Mouse (Mus musculus) liver, postnatal 0 days (tissue): ENCODE results near the gene Synm. TPM values are rescaled to one million over a fixed set of nuclear protein-coding genes. Genes with fewer than 3 reads are reported as not detected.

Source experiments
- ATAC-seq: fragments of 200-750 bp; cut with Nextera tagmentation; 2 replicates; pipeline ENCODE4 v1.8.0; 2017; ENCODE audit warnings: mild to moderate bottlenecking, moderate library complexity
- DNase-seq: peaks from one replicate; pipeline ENCODE4 v3.0.0-alpha.2; 2016
- H3K27ac ChIP-seq: fragments of 300-500 bp; sonication (generic); 2 replicates; pipeline ENCODE4 v1.5.1; 2014; ENCODE audit warnings: antibody characterized with exemption, moderate library complexity, mild to moderate bottlenecking, low read depth
- H3K27me3 ChIP-seq: fragments of 300-500 bp; sonication (generic); 2 replicates; pipeline ENCODE4 v1.6.1; 2014; ENCODE audit warnings: low read length, control low read depth, mixed read lengths; ENCODE audit not compliant: insufficient read depth
- H3K36me3 ChIP-seq: fragments of 300-500 bp; sonication (generic); replicated peaks from 2 replicates; pipeline ENCODE4 v1.6.1; 2014; ENCODE audit warnings: mild to moderate bottlenecking, control low read depth, low read length, moderate library complexity, mixed read lengths; ENCODE audit not compliant: insufficient read depth
- H3K4me1 ChIP-seq: fragments of 300-500 bp; sonication (generic); 2 replicates; pipeline ENCODE4 v1.6.1; 2014; ENCODE audit warnings: antibody characterized with exemption, mild to moderate bottlenecking, control low read depth; ENCODE audit not compliant: insufficient read depth
- H3K4me2 ChIP-seq: fragments of 300-500 bp; sonication (generic); 2 replicates; pipeline ENCODE4 v1.6.1; 2014; ENCODE audit warnings: low read depth, mild to moderate bottlenecking, low read length, moderate library complexity, mixed read lengths
- H3K4me3 ChIP-seq: fragments of 300-500 bp; sonication (generic); 2 replicates; pipeline ENCODE4 v1.5.1; 2014; ENCODE audit warnings: low read depth, low read length
- H3K9ac ChIP-seq: fragments of 300-500 bp; sonication (generic); replicated peaks from 2 replicates; pipeline ENCODE4 v1.6.1; 2014; ENCODE audit warnings: mild to moderate bottlenecking, moderate library complexity
- H3K9me3 ChIP-seq: fragments of 300-500 bp; sonication (generic); 2 replicates; pipeline ENCODE4 v1.6.1; 2016; ENCODE audit warnings: mild to moderate bottlenecking, control low read depth, low read length, mixed read lengths
- CTCF ChIP-seq: sonication (generic); IDR thresholded peaks from 2 replicates; pipeline ENCODE4 v1.5.1; 2016; ENCODE audit warnings: antibody characterized with exemption, low read depth
- EP300 ChIP-seq: IDR thresholded peaks from 2 replicates; pipeline ENCODE4 v1.6.1; 2016; ENCODE audit warnings: antibody characterized with exemption, low read depth, mild to moderate bottlenecking
- WGBS: fragments of 180-500 bp; shearing (Covaris S2); extraction: QIAGEN DNeasy Blood & Tissue Kit; methylation state at CpG from one replicate; pipeline ENCODE4 v1.1.7; 2014; ENCODE audit not compliant: insufficient replicate concordance; 5-methylcytosine and 5-hydroxymethylcytosine counted together
- polyA plus RNA-seq: library from polyadenylated mRNA; unstranded; fragments of >200 nt; fragmentation: Nextera tagmentation; extraction: Ambion mirVana; gene quantifications from 2 replicates; pipeline ENCODE4 v1.2.1, GENCODE M21; 2015

Synm gene
- polyA plus RNA-seq, 1 experiment from 2014 or later: 0.09 TPM

GRCm38 (mm10) chr7:67724536-67724935 lies 35.0 kb downstream of the Synm start:
- 72% methylated on average over 4 of the region's 4 CpGs for WGBS
- no peak overlapping the region for H3K9ac ChIP-seq
- ATAC-seq: no peak
- H3K27ac ChIP-seq: no peak overlapping the region
- H3K4me3 ChIP-seq: no peak overlapping the region
- H3K36me3 ChIP-seq: peaks cover 5% of the 10 kb centered on the region; the same call in 1 of the 2 replicates
- no peak for DNase-seq
- no peaks in the 10 kb centered on the region for H3K9me3 ChIP-seq
- H3K4me1 ChIP-seq: no peaks in the 10 kb centered on the region
- H3K27me3 ChIP-seq: no peaks in the 10 kb centered on the region
- H3K4me2 ChIP-seq: no peak overlapping the region
- TF ChIP-seq CTCF (no peak), EP300 (no peak)

GRCm38 (mm10) chr7:67722163-67722562 lies 37.4 kb downstream of the Synm start:
- no peak for DNase-seq
- Histone ChIP-seq H3K4me1 (no peaks in the 10 kb centered on the region), H3K27ac (no peak overlapping the region), H3K4me2 (no peak overlapping the region), H3K4me3 (no peak overlapping the region), H3K36me3 (no peaks in the 10 kb centered on the region; the same call in 1 of the 2 replicates), H3K9ac (no peak overlapping the region), H3K27me3 (no peaks in the 10 kb centered on the region), H3K9me3 (no peaks in the 10 kb centered on the region)
- TF ChIP-seq EP300 (no peak), CTCF (no peak)
- no peak for ATAC-seq
- 65% methylated on average over 2 of the region's 2 CpGs for WGBS

GRCm38 (mm10) chr7:67718804-67719203 lies 40.7 kb downstream of the Synm start:
- no peaks in the 10 kb centered on the region for H3K27me3 ChIP-seq
- no peaks in the 10 kb centered on the region for H3K4me1 ChIP-seq
- no peak overlapping the region for H3K9ac ChIP-seq
- H3K36me3 ChIP-seq: peaks cover 5% of the 10 kb centered on the region; the same call in 1 of the 2 replicates
- TF ChIP-seq EP300 (no peak), CTCF (no peak)
- WGBS: 70% methylated on average over 8 of the region's 8 CpGs
- DNase-seq: no peak
- H3K9me3 ChIP-seq: no peaks in the 10 kb centered on the region
- H3K27ac ChIP-seq: no peak overlapping the region
- ATAC-seq: no peak
- no peak overlapping the region for H3K4me3 ChIP-seq
- H3K4me2 ChIP-seq: no peak overlapping the region

GRCm38 (mm10) chr7:67717520-67717919 lies 42.0 kb downstream of the Synm start:
- Histone ChIP-seq H3K27me3 (no peaks in the 10 kb centered on the region), H3K4me2 (no peak overlapping the region), H3K4me1 (no peaks in the 10 kb centered on the region), H3K4me3 (no peak overlapping the region), H3K36me3 (peaks cover 12% of the 10 kb centered on the region; the same call in 1 of the 2 replicates), H3K9me3 (no peaks in the 10 kb centered on the region), H3K27ac (no peak overlapping the region), H3K9ac (no peak overlapping the region)
- TF ChIP-seq CTCF (no peak), EP300 (no peak)
- no peak for DNase-seq
- 70% methylated on average over 3 of the region's 3 CpGs for WGBS
- no peak for ATAC-seq

GRCm38 (mm10) chr7:67716925-67717324 lies 42.6 kb downstream of the Synm start:
- TF ChIP-seq CTCF: no peak
- TF ChIP-seq EP300: no peak
- WGBS: 62% methylated on average over 10 of the region's 10 CpGs
- no peaks in the 10 kb centered on the region for H3K4me1 ChIP-seq
- H3K4me3 ChIP-seq: no peak overlapping the region
- DNase-seq: no peak
- peaks cover 12% of the 10 kb centered on the region; the same call in 1 of the 2 replicates for H3K36me3 ChIP-seq
- no peaks in the 10 kb centered on the region for H3K9me3 ChIP-seq
- no peaks in the 10 kb centered on the region for H3K27me3 ChIP-seq
- no peak overlapping the region for H3K4me2 ChIP-seq
- H3K9ac ChIP-seq: no peak overlapping the region
- no peak overlapping the region for H3K27ac ChIP-seq
- ATAC-seq: no peak

- Histone ChIP-seq H3K27me3 (no peaks in the 10 kb centered on the region), H3K36me3 (peaks cover 14% of the 10 kb centered on the region; the same call in 1 of the 2 replicates), H3K4me3 (no peak overlapping the region), H3K9me3 (no peaks in the 10 kb centered on the region), H3K4me1 (no peaks in the 10 kb centered on the region), H3K4me2 (no peak overlapping the region), H3K9ac (no peak overlapping the region), H3K27ac (no peak overlapping the region)
- TF ChIP-seq EP300 (no peak), CTCF (no peak)
- DNase-seq (no peak), ATAC-seq (no peak)
- 77% methylated on average over 10 of the region's 11 CpGs for WGBS
Measured at GRCm38 (mm10) chr7:67716213-67716878, 43.2 kb downstream of the Synm start.
